ENCODE assay signal across 21 mouse cellular contexts in the genomic region with DNA sequence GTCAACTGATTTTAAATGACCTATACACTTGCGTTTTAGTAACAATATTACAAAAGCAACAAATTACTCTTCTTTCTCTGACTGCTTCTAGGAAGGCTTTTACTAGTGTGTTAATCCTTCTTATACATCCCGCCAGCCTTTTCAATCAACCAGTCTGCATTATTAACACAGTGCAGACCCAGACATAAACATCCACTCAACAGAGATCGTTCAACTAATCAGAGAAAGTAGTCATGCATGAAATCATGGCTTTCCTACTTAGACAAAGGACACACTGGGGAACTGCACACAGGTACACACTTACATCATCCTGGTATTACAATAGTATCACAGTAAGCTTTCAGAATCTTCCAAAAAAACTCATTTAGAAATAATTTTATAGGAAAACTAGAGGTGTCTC.
DNase-seq lines count a peak whose midpoint lies in the region; ATAC-seq and TF ChIP-seq lines count a peak whose summit lies in the region.
"Had no signal": no experiment of that assay in that cellular context is flagged by ENCODE, and none has a peak within 500 bp of the region (broad histone marks: within the 10 kb centered on the region; RNA-seq: fewer than 3 reads in every experiment).

No protein-coding gene starts in this region.

- peak; percentile 80; the same call in 1 of the 2 replicates for ATAC-seq in forebrain, embryonic 13.5 days
- no peak for ATAC-seq in forebrain, postnatal 0 days
- ATAC-seq in midbrain, embryonic 14.5 days (ENCODE audit: low FRiP score, low TSS enrichment) = no peak
- ATAC-seq in midbrain, embryonic 11.5 days (ENCODE audit: low FRiP score) = no peak
- ATAC-seq in forebrain, embryonic 15.5 days (replicated peaks) = no peak
- ATAC-seq: activated CD4-positive, CD25-positive, alpha-beta regulatory T cell, adult 4 months; hindbrain, embryonic 16.5 days; inflammation-experienced regulatory T-cells, adult 6 months; Patski had no signal

- no peak overlapping the region for H3K9ac ChIP-seq in forebrain, embryonic 13.5 days
- H3K9ac ChIP-seq in forebrain, postnatal 0 days = no peak overlapping the region
- H3K9ac ChIP-seq in midbrain, embryonic 14.5 days (replicated peaks; ENCODE audit: low read length) = no peak overlapping the region
- H3K9ac ChIP-seq in midbrain, embryonic 11.5 days (ENCODE audit: low read length) = no peak overlapping the region
- no peak overlapping the region for H3K9ac ChIP-seq in forebrain, embryonic 15.5 days (replicated peaks)
- H3K9ac ChIP-seq: embryonic facial prominence, embryonic 15.5 days; heart, embryonic 12.5 days had no signal

- H3K36me3 ChIP-seq in forebrain, embryonic 13.5 days (ENCODE audit: poor library complexity, severe bottlenecking) = peaks cover 7% of the 10 kb centered on the region
- H3K36me3 ChIP-seq in forebrain, postnatal 0 days (ENCODE audit: insufficient read depth) = peaks cover 10% of the 10 kb centered on the region; the same call in 1 of the 2 replicates
- peaks cover 23% of the 10 kb centered on the region for H3K36me3 ChIP-seq in midbrain, embryonic 14.5 days (ENCODE audit: control insufficient read depth, insufficient read depth, low read length)
- H3K36me3 ChIP-seq in midbrain, embryonic 11.5 days (ENCODE audit: control insufficient read depth, insufficient read depth, low read length) = no peaks in the 10 kb centered on the region
- peaks cover 11% of the 10 kb centered on the region for H3K36me3 ChIP-seq in forebrain, embryonic 15.5 days

- H3K4me3 ChIP-seq in forebrain, embryonic 13.5 days = no peak overlapping the region
- H3K4me3 ChIP-seq in forebrain, postnatal 0 days (ENCODE audit: low read depth, low read length) = no peak overlapping the region
- no peak overlapping the region for H3K4me3 ChIP-seq in midbrain, embryonic 14.5 days (replicated peaks; ENCODE audit: low read depth, low read length)
- H3K4me3 ChIP-seq in midbrain, embryonic 11.5 days (ENCODE audit: low read depth, low read length) = no peak overlapping the region
- H3K4me3 ChIP-seq in forebrain, embryonic 15.5 days = no peak overlapping the region
- H3K4me3 ChIP-seq: embryonic facial prominence, embryonic 15.5 days; erythroblast, embryonic 14.5 days; gastrocnemius, adult 2 months; heart, embryonic 12.5 days; hindbrain, embryonic 10.5 days had no signal

- WGBS in forebrain, embryonic 13.5 days = 2% methylated on average over 3 of the region's 3 CpGs
- WGBS in forebrain, postnatal 0 days = 19% methylated on average over 3 of the region's 3 CpGs
- 27% methylated on average over 3 of the region's 3 CpGs for WGBS in midbrain, embryonic 14.5 days
- 30% methylated on average over 3 of the region's 3 CpGs for WGBS in midbrain, embryonic 11.5 days
- WGBS in forebrain, embryonic 15.5 days = 9% methylated on average over 3 of the region's 3 CpGs

- TF ChIP-seq CTCF in forebrain, postnatal 0 days (IDR thresholded peaks at IDR 0.05; ENCODE audit: low read depth) = no peak

- no peak for DNase-seq in forebrain, postnatal 0 days
- DNase-seq in midbrain, embryonic 14.5 days = peak; percentile 13
- no peak for DNase-seq in midbrain, embryonic 11.5 days (ENCODE audit: low spot score, missing footprints)
- peak; percentile 49 for DNase-seq in retina, postnatal 1 day
- DNase-seq in embryo, embryonic 11 days = no peak
- DNase-seq: adrenal gland, postnatal 25 days; cerebellum, adult 2 months; cerebellum, postnatal 10 days; gastrocnemius, adult 2 months; gastrocnemius, postnatal 25 days had no signal

- no peaks in the 10 kb centered on the region for H3K9me3 ChIP-seq in forebrain, embryonic 13.5 days (replicated peaks)
- no peaks in the 10 kb centered on the region for H3K9me3 ChIP-seq in forebrain, postnatal 0 days (ENCODE audit: low read length)
- H3K9me3 ChIP-seq in midbrain, embryonic 14.5 days (ENCODE audit: control insufficient read depth, low read length) = no peaks in the 10 kb centered on the region
- H3K9me3 ChIP-seq in midbrain, embryonic 11.5 days (ENCODE audit: control insufficient read depth, low read length) = no peaks in the 10 kb centered on the region
- H3K9me3 ChIP-seq in forebrain, embryonic 15.5 days = no peaks in the 10 kb centered on the region
- H3K9me3 ChIP-seq: embryonic facial prominence, embryonic 15.5 days; heart, embryonic 12.5 days; hindbrain, embryonic 10.5 days had no signal

- H3K4me2 ChIP-seq in forebrain, embryonic 13.5 days = no peak overlapping the region
- H3K4me2 ChIP-seq in forebrain, postnatal 0 days (ENCODE audit: low read depth) = no peak overlapping the region
- no peak overlapping the region for H3K4me2 ChIP-seq in midbrain, embryonic 14.5 days (ENCODE audit: low read length)
- H3K4me2 ChIP-seq in midbrain, embryonic 11.5 days = no peak overlapping the region
- no peak overlapping the region for H3K4me2 ChIP-seq in forebrain, embryonic 15.5 days (replicated peaks)
- H3K4me2 ChIP-seq: embryonic facial prominence, embryonic 15.5 days; heart, embryonic 12.5 days had no signal

- no peaks in the 10 kb centered on the region for H3K27me3 ChIP-seq in forebrain, embryonic 13.5 days
- no peaks in the 10 kb centered on the region for H3K27me3 ChIP-seq in forebrain, postnatal 0 days (ENCODE audit: insufficient read depth, low read length)
- H3K27me3 ChIP-seq in midbrain, embryonic 14.5 days (ENCODE audit: control insufficient read depth, insufficient read depth, low read length) = no peaks in the 10 kb centered on the region
- H3K27me3 ChIP-seq in midbrain, embryonic 11.5 days (ENCODE audit: control insufficient read depth, insufficient read depth, low read length) = no peaks in the 10 kb centered on the region
- H3K27me3 ChIP-seq in forebrain, embryonic 15.5 days = no peaks in the 10 kb centered on the region
- H3K27me3 ChIP-seq: CH12.LX; embryonic facial prominence, embryonic 15.5 days; heart, embryonic 12.5 days; Patski had no signal

- H3K4me1 ChIP-seq in forebrain, embryonic 13.5 days = peaks cover 21% of the 10 kb centered on the region
- H3K4me1 ChIP-seq in forebrain, postnatal 0 days (ENCODE audit: insufficient read depth) = peaks cover 9% of the 10 kb centered on the region
- peaks cover 15% of the 10 kb centered on the region for H3K4me1 ChIP-seq in midbrain, embryonic 14.5 days (ENCODE audit: control insufficient read depth, insufficient read depth, low read length)
- peaks cover 11% of the 10 kb centered on the region for H3K4me1 ChIP-seq in midbrain, embryonic 11.5 days (ENCODE audit: control insufficient read depth, insufficient read depth, low read length)
- peaks cover 19% of the 10 kb centered on the region for H3K4me1 ChIP-seq in forebrain, embryonic 15.5 days
- H3K4me1 ChIP-seq: embryonic facial prominence, embryonic 15.5 days; heart, embryonic 12.5 days had no signal

- no peak overlapping the region for H3K27ac ChIP-seq in forebrain, embryonic 13.5 days
- no peak overlapping the region for H3K27ac ChIP-seq in forebrain, postnatal 0 days (ENCODE audit: low read depth, low read length)
- 0 out of 2 replicates have a peak overlapping the region, but pooled peaks have one; percentile 33 for H3K27ac ChIP-seq in midbrain, embryonic 14.5 days (replicated peaks; ENCODE audit: low read depth, low read length)
- H3K27ac ChIP-seq in midbrain, embryonic 11.5 days (ENCODE audit: low read depth, low read length) = no peak overlapping the region
- 0 out of 2 replicates have a peak overlapping the region, but pooled peaks have one; percentile 4 for H3K27ac ChIP-seq in forebrain, embryonic 15.5 days (replicated peaks)
- H3K27ac ChIP-seq: embryonic facial prominence, embryonic 15.5 days; gastrocnemius, adult 2 months; hindbrain, embryonic 10.5 days had no signal

Comparison
In these comparisons a context has a peak if more than half of its experiments do, and no peak if none do; other contexts are left out.
1. H3K27ac ChIP-seq: peak in midbrain, embryonic 14.5 days (single experiment) and forebrain, embryonic 15.5 days (single experiment); none in forebrain, embryonic 13.5 days (single experiment), forebrain, postnatal 0 days (single experiment) and midbrain, embryonic 11.5 days (single experiment).
2. DNase-seq: peak in midbrain, embryonic 14.5 days (single experiment) and retina, postnatal 1 day (single experiment); none in forebrain, postnatal 0 days (single experiment), midbrain, embryonic 11.5 days (single experiment) and embryo, embryonic 11 days (single experiment).